Mouse (Mus musculus) heart, postnatal 25 days (tissue): Measurements from ENCODE around the gene Cdk14. TPM values are rescaled to one million over a fixed set of nuclear protein-coding genes. Genes with fewer than 3 reads are reported as not detected.
"Not testable (repeated sequence)": the region's sequence is repeated elsewhere in the genome, so short reads cannot be mapped to it uniquely, and the experiment has no call there.

Source experiments
- DNase-seq: peaks from one replicate; pipeline ENCODE4 v3.0.0; 2022; ENCODE audit warnings: low spot score
- intact Hi-C: fragments of 180-260 bp; cut with DNase I; formaldehyde crosslinking; loops from one replicate; pipeline ENCODE4 v1.15.1; 2025
- total RNA-seq, 2 experiments: library from RNA; stranded (reverse); gene quantifications; 2 replicates each; pipeline ENCODE4 v1.2.3; 2021

Cdk14 gene
- total RNA-seq, 2 experiments from 2014 or later: 9.8 to 10.2 TPM

- intact Hi-C loops: no loop called here
- DNase-seq: no peak
These were observed 144.8 kb downstream of the Cdk14 start for GRCm38 (mm10) chr5:5275321-5275720.

- intact Hi-C loops: no loop called here
- DNase-seq: no peak
These were observed 145.8 kb downstream of the Cdk14 start for GRCm38 (mm10) chr5:5274318-5274717.

GRCm38 (mm10) chr5:5266787-5267126 lies 153.4 kb downstream of the Cdk14 start:
- intact Hi-C loops: loop anchor here (1.0 to 5.0 kb wide), 2 partner anchors 216 to 304 kb away; no protein-coding TSS in a partner anchor
- DNase-seq: no peak

- intact Hi-C loops: loop anchor here (1.0 to 5.0 kb wide), 2 partner anchors 216 to 304 kb away; no protein-coding TSS in a partner anchor
These were observed 154.0 kb downstream of the Cdk14 start for GRCm38 (mm10) chr5:5265861-5266786.

GRCm38 (mm10) chr5:5265401-5265841 lies 154.7 kb downstream of the Cdk14 start:
- intact Hi-C loops: loop anchor here (5.0 kb wide), 1 partner anchor 217 kb away; no protein-coding TSS in a partner anchor
- no peak for DNase-seq

More at GRCm38 (mm10) chr5:5265861-5266786, 154.0 kb downstream of the Cdk14 start:
- DNase-seq: no peak

- no peak for DNase-seq
- intact Hi-C loops: loop anchor here (5.0 kb wide), 2 partner anchors 113 to 218 kb away; no protein-coding TSS in a partner anchor
These were observed 155.4 kb downstream of the Cdk14 start for GRCm38 (mm10) chr5:5264712-5265111.

- intact Hi-C loops: loop anchor here (5.0 kb wide), 1 partner anchor 115 kb away; no protein-coding TSS in a partner anchor
- no peak for DNase-seq
These were observed 158.3 kb downstream of the Cdk14 start for GRCm38 (mm10) chr5:5261725-5262296.

- no peak for DNase-seq
- intact Hi-C loops: loop anchor here (5.0 kb wide), 1 partner anchor 116 kb away; no protein-coding TSS in a partner anchor
These were observed 159.0 kb downstream of the Cdk14 start for GRCm38 (mm10) chr5:5260966-5261724.

GRCm38 (mm10) chr5:5260309-5260708 lies 159.8 kb downstream of the Cdk14 start:
- intact Hi-C loops: loop anchor here (5.0 kb wide), 1 partner anchor 117 kb away; no protein-coding TSS in a partner anchor
- no peak for DNase-seq

- intact Hi-C loops: no loop called here
- DNase-seq: no peak
These were observed 165.7 kb downstream of the Cdk14 start for GRCm38 (mm10) chr5:5254391-5254790.

GRCm38 (mm10) chr5:5253177-5253576 lies 166.9 kb downstream of the Cdk14 start:
- DNase-seq: no peak
- intact Hi-C loops: no loop called here

GRCm38 (mm10) chr5:5247671-5248070 lies 172.4 kb downstream of the Cdk14 start:
- no peak for DNase-seq
- intact Hi-C loops: no loop called here

- no peak for DNase-seq
- intact Hi-C loops: no loop called here
These were observed 173.5 kb downstream of the Cdk14 start for GRCm38 (mm10) chr5:5246534-5247175.

GRCm38 (mm10) chr5:5245182-5245581 lies 174.9 kb downstream of the Cdk14 start:
- no peak for DNase-seq
- intact Hi-C loops: no loop called here

GRCm38 (mm10) chr5:5243648-5244047 lies 176.5 kb downstream of the Cdk14 start:
- intact Hi-C loops: no loop called here
- DNase-seq: no peak

GRCm38 (mm10) chr5:5242704-5243103 lies 177.4 kb downstream of the Cdk14 start:
- intact Hi-C loops: no loop called here

GRCm38 (mm10) chr5:5241088-5241487 lies 179.0 kb downstream of the Cdk14 start:
- DNase-seq: no peak
- intact Hi-C loops: no loop called here

More at GRCm38 (mm10) chr5:5242704-5243103, 177.4 kb downstream of the Cdk14 start:
- no peak for DNase-seq

- intact Hi-C loops: no loop called here
These were observed 180.0 kb downstream of the Cdk14 start for GRCm38 (mm10) chr5:5240121-5240520.

GRCm38 (mm10) chr5:5234935-5235334 lies 185.2 kb downstream of the Cdk14 start:
- DNase-seq, intact Hi-C loops: not testable (repeated sequence)

More at GRCm38 (mm10) chr5:5240121-5240520, 180.0 kb downstream of the Cdk14 start:
- no peak for DNase-seq
